Mouse (Mus musculus) heart, adult 2 months (tissue): ENCODE measurements around the gene Fdx1l. TPM values are rescaled to one million over a fixed set of nuclear protein-coding genes. Genes with fewer than 3 reads are reported as not detected.

Experiments used
- DNase-seq, 2 experiments: peaks; one replicate each; pipeline ENCODE4 v3.0.0; 2021
- H3K27ac ChIP-seq: fragments of 200-600 bp; 2 replicates; pipeline ENCODE4 v1.8.1; 2022
- H3K27me3 ChIP-seq: fragments of 200-500 bp; 2 replicates; pipeline ENCODE4 v1.6.1; 2012; ENCODE audit warnings: mild to moderate bottlenecking, low read length, inconsistent platforms, mixed read lengths; ENCODE audit not compliant: control insufficient read depth, insufficient read depth
- H3K36me3 ChIP-seq: fragments of 200-500 bp; 2 replicates; pipeline ENCODE4 v1.6.1; 2012; ENCODE audit warnings: low read length, inconsistent platforms; ENCODE audit not compliant: control insufficient read depth, insufficient read depth
- H3K4me1 ChIP-seq: fragments of 200-500 bp; 2 replicates; pipeline ENCODE4 v1.6.1; 2011; ENCODE audit warnings: low read length; ENCODE audit not compliant: control insufficient read depth, insufficient read depth
- H3K4me3 ChIP-seq: fragments of 200-600 bp; 2 replicates; pipeline ENCODE4 v1.8.1; 2022
- H3K79me2 ChIP-seq: fragments of 200-500 bp; replicated peaks from 2 replicates; pipeline ENCODE4 v1.6.1; 2012; ENCODE audit warnings: mild to moderate bottlenecking, inconsistent platforms, low read length, moderate library complexity, mixed read lengths; ENCODE audit not compliant: control insufficient read depth, insufficient read depth
- H3K9ac ChIP-seq: fragments of 200-500 bp; 2 replicates; pipeline ENCODE4 v1.6.1; 2012; ENCODE audit warnings: low read depth, mild to moderate bottlenecking, control low read depth, inconsistent platforms, low read length, mixed read lengths
- CTCF ChIP-seq: fragments of 200-600 bp; IDR thresholded peaks from 2 replicates; pipeline ENCODE4 v1.8.1; 2022; ENCODE audit warnings: antibody characterized with exemption, mild to moderate bottlenecking, moderate library complexity
- EP300 ChIP-seq: fragments of 200-500 bp; IDR thresholded peaks from 2 replicates; pipeline ENCODE4 v1.6.1; 2011; ENCODE audit warnings: low read depth, low read length, control low read depth; ENCODE audit not compliant: insufficient read depth
- POLR2A ChIP-seq: fragments of 200-500 bp; IDR thresholded peaks from 2 replicates; pipeline ENCODE4 v1.6.1; 2011; ENCODE audit warnings: mild to moderate bottlenecking, low read depth, low read length, control low read depth; ENCODE audit not compliant: insufficient read depth
- WGBS: fragments of 180-500 bp; shearing (Covaris S2); methylation state at CpG from one replicate; pipeline ENCODE4 v1.1.7; 2018; 5-methylcytosine and 5-hydroxymethylcytosine counted together
- intact Hi-C: fragments of 180-260 bp; cut with DNase I; formaldehyde crosslinking; loops from one replicate; pipeline ENCODE4 v1.15.1; 2025
- long read RNA-seq: library from polyadenylated mRNA; stranded (forward); transcript quantifications from one replicate; pipeline ENCODE4 v2.0.0, GENCODE M21; 2021
- polyA plus RNA-seq: library from polyadenylated mRNA; depleted of rRNA; stranded (reverse); fragments of >200 nt; gene quantifications from 2 replicates; pipeline ENCODE4 v1.2.3, GENCODE M21; 2012; rRNA removed
- total RNA-seq, 2 experiments: library from RNA; stranded (reverse); gene quantifications; 2 replicates each; pipeline ENCODE4 v1.2.3; 2021

The Fdx1l gene
- total RNA-seq (10 to 100 TPM; 35.8 to 41.4 TPM), polyA plus RNA-seq (48.3 and 51.1 TPM in 2 replicates)
- long read RNA-seq, transcript Fdx1l-203 (4 exons, 681 nt), result minor isoform, 8 of 42 reads
- long read RNA-seq, transcript Fdx1l-201 (5 exons, 812 nt), result major isoform, 23 of 42 reads
- long read RNA-seq, partial matches to known transcripts, result 0 of 42 reads
- long read RNA-seq, other reads (novel, unspliced or antisense), result 4 of 42 reads

DNA sequence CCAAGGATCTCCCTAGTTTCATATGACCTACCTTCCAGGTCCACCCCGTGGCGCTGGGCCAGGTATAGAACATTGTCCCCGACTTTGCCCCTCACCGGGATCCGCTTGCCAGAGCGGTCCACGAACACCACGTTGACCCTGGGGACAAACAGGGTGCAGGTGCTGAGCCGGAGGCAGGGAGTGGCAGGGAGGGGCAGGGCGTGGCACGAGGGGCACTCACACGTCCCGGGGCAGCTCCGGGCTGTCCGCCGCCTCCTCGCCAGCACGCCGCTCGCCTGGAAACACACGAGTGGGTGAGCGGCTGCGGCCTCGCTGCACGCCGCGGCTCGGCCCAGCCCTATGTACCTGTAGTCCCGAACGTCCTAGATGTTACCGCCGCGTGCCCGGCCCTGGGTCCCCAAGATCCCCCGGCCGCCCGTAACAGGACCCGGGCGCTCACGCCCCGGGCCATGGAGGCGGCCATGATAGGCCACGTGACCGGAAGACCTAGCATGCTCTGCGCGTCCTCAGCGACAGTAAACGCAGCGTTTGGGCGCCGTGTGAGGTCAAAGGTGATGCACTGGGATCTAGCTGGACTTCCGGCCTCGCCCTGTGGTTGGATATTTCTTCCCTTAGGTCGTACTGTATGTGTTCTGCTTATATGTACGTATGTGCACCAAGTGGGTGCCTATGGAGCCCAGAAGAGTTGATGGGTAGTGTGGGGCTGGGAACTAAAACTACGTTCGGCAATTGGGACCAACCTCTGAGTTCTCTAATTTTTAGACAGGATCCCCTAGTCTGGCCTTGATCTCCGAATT, at the start of gene Fdx1l, which contains the start of gene Gm49373:
Gene Fdx1l (minus strand): TSS at position 571 of the 797 bp plus-strand sequence.
Gene Gm49373 (minus strand): TSS at position 53 of the 797 bp plus-strand sequence.
- Histone ChIP-seq H3K4me3 (peak within 1 kb of the TSS; percentile 83), H3K79me2 (peaks cover 2% of the 10 kb centered on the region; the same call in 1 of the 2 replicates), H3K27ac (peak within 1 kb of the TSS; percentile 77), H3K9ac (peak within 1 kb of the TSS; percentile 94), H3K4me1 (peaks cover 5% of the 10 kb centered on the region), H3K36me3 (no peaks in the 10 kb centered on the region), H3K27me3 (no peaks in the 10 kb centered on the region)
- TF ChIP-seq CTCF (no peak), EP300 (peak; percentile 95), POLR2A (peak; percentile 90)
- intact Hi-C loops, result loop anchor here (5.0 kb wide), 1 partner anchor 41 kb away; the partner anchor contains the start of gene Icam5
- WGBS, result 2% methylated on average over 58 of the region's 58 CpGs
- DNase-seq, result peak; percentile 90 to 91

GRCm38 (mm10) chr9:21121483-21121882, 48.1 kb upstream of the Fdx1l start:
- Histone ChIP-seq H3K27ac (no peak overlapping the region), H3K36me3 (no peaks in the 10 kb centered on the region), H3K27me3 (no peaks in the 10 kb centered on the region), H3K9ac (no peak overlapping the region), H3K4me3 (no peak overlapping the region), H3K4me1 (peaks cover 4% of the 10 kb centered on the region; the same call in 1 of the 2 replicates), H3K79me2 (no peaks in the 10 kb centered on the region)
- intact Hi-C loops, result no loop called here
- WGBS, result 87% methylated on average over 16 of the region's 16 CpGs
- no peak for DNase-seq
- TF ChIP-seq CTCF (no peak), EP300 (no peak), POLR2A (no peak)

GRCm38 (mm10) chr9:21117073-21117472, 43.7 kb upstream of the Fdx1l start:
- H3K9ac ChIP-seq, result no peak overlapping the region
- 73% methylated on average over 6 of the region's 6 CpGs for WGBS
- no peaks in the 10 kb centered on the region for H3K27me3 ChIP-seq
- H3K79me2 ChIP-seq, result no peaks in the 10 kb centered on the region
- no peaks in the 10 kb centered on the region for H3K4me1 ChIP-seq
- H3K36me3 ChIP-seq, result no peaks in the 10 kb centered on the region
- no peak for TF ChIP-seq CTCF
- intact Hi-C loops, result no loop called here
- no peak for DNase-seq
- no peak overlapping the region for H3K27ac ChIP-seq
- no peak overlapping the region for H3K4me3 ChIP-seq

GRCm38 (mm10) chr9:21115105-21115504, 41.7 kb upstream of the Fdx1l start:
- no peak for DNase-seq
- 92% methylated on average over 8 of the region's 8 CpGs for WGBS

DNA sequence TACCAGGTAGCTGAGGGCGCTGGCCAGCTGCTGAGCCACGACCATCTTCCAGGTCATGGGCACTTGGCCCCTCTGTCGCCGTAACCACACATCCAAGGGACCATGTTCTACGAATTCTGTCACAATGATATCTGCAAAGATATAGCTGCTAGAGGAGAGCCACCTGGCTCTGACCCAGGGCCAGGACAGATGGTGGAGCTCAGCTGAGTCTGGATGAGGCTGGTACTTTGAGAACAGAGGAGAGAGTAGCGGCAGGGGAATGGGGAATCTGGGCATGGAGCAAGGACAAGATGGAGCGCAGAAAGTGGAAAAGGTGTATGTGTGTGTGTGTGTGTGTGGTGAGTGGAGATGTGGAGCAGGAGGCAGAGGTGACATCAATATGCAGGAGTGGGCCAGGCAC, 40.8 kb upstream of the Fdx1l start:
- no peaks in the 10 kb centered on the region for H3K4me1 ChIP-seq
- H3K36me3 ChIP-seq, result no peaks in the 10 kb centered on the region
- H3K4me3 ChIP-seq, result no peak overlapping the region
- no peaks in the 10 kb centered on the region for H3K79me2 ChIP-seq
- no peak for TF ChIP-seq CTCF
- no peak for TF ChIP-seq EP300
- no peak for TF ChIP-seq POLR2A
- DNase-seq, result no peak
- H3K27me3 ChIP-seq, result no peaks in the 10 kb centered on the region
- H3K27ac ChIP-seq, result no peak overlapping the region
- intact Hi-C loops, result no loop called here
- WGBS, result 88% methylated on average over 7 of the region's 7 CpGs
- H3K9ac ChIP-seq, result no peak overlapping the region

More at GRCm38 (mm10) chr9:21115105-21115504, 41.7 kb upstream of the Fdx1l start:
- Histone ChIP-seq H3K36me3 (no peaks in the 10 kb centered on the region), H3K4me1 (no peaks in the 10 kb centered on the region), H3K79me2 (no peaks in the 10 kb centered on the region), H3K27ac (no peak overlapping the region), H3K27me3 (no peaks in the 10 kb centered on the region), H3K9ac (no peak overlapping the region), H3K4me3 (no peak overlapping the region)
- TF ChIP-seq EP300 (no peak), CTCF (no peak), POLR2A (no peak)
- intact Hi-C loops, result no loop called here

- intact Hi-C loops, result no loop called here
- no peak overlapping the region for H3K27ac ChIP-seq
- WGBS, result 90% methylated on average over 6 of the region's 6 CpGs
- TF ChIP-seq POLR2A (no peak), EP300 (no peak), CTCF (no peak)
- H3K36me3 ChIP-seq, result no peaks in the 10 kb centered on the region
- H3K9ac ChIP-seq, result no peak overlapping the region
- no peaks in the 10 kb centered on the region for H3K27me3 ChIP-seq
- H3K4me3 ChIP-seq, result no peak overlapping the region
- no peaks in the 10 kb centered on the region for H3K4me1 ChIP-seq
- no peaks in the 10 kb centered on the region for H3K79me2 ChIP-seq
- DNase-seq, result no peak
Observed at GRCm38 (mm10) chr9:21113751-21114150, 40.3 kb upstream of the Fdx1l start.
